Mouse (Mus musculus) heart, adult 2 months (tissue): ENCODE measurements around the gene Perm1.

Experiments used
- CTCF ChIP-seq: fragments of 200-600 bp; IDR thresholded peaks from 2 replicates; pipeline ENCODE4 v1.8.1; 2022; ENCODE audit warnings: antibody characterized with exemption, mild to moderate bottlenecking, moderate library complexity
- EP300 ChIP-seq: fragments of 200-500 bp; IDR thresholded peaks from 2 replicates; pipeline ENCODE4 v1.6.1; 2011; ENCODE audit warnings: low read depth, low read length, control low read depth; ENCODE audit not compliant: insufficient read depth
- POLR2A ChIP-seq: fragments of 200-500 bp; IDR thresholded peaks from 2 replicates; pipeline ENCODE4 v1.6.1; 2011; ENCODE audit warnings: mild to moderate bottlenecking, low read depth, low read length, control low read depth; ENCODE audit not compliant: insufficient read depth

DNA sequence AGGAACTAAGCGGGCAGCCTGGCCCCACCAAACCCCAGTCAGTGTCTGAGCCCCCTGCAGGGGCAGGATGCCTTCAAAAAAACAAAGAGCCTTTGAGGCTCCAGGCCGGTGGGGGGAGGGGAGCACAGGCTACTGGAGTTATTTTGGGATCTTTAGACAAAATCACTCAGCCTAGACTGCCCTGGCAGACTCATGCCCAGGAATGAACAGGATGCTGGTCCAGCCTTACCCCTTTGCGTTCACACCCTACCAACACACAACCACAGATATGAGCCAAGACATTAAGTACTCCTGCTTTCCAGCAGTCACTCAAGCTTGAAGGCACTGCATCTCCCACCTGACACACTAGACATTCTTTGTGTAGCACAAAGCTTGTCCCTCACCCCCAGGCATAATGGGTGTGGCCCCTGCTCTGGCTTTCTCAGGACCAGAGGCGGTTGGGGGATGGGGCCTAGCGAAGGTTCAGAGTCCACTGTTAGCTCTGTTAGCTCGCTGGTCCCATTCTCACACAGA, 26.8 kb upstream of the Perm1 start:
- no peak for TF ChIP-seq EP300
- no peak for TF ChIP-seq POLR2A
- no peak for TF ChIP-seq CTCF
